Mouse (Mus musculus) midbrain, embryonic 13.5 days (tissue): ENCODE results near the gene Isoc2b. TPM values are rescaled to one million over a fixed set of nuclear protein-coding genes. Genes with fewer than 3 reads are reported as not detected.
"Not testable (repeated sequence)": the region's sequence is repeated elsewhere in the genome, so short reads cannot be mapped to it uniquely, and the experiment has no call there.

Source experiments
- ATAC-seq: fragments of 200-750 bp; cut with Nextera tagmentation; 2 replicates; pipeline ENCODE4 v1.8.0; 2017; ENCODE audit warnings: mild to moderate bottlenecking, moderate TSS enrichment, moderate library complexity
- H3K27ac ChIP-seq: fragments of 300-500 bp; sonication (generic); 2 replicates; pipeline ENCODE4 v1.5.1; 2015; ENCODE audit warnings: inconsistent platforms, mild to moderate bottlenecking, moderate library complexity
- H3K27me3 ChIP-seq: fragments of 300-500 bp; sonication (generic); 2 replicates; pipeline ENCODE4 v1.6.1; 2015; ENCODE audit warnings: mild to moderate bottlenecking, inconsistent platforms
- H3K36me3 ChIP-seq: fragments of 300-500 bp; sonication (generic); 2 replicates; pipeline ENCODE4 v1.6.1; 2015; ENCODE audit warnings: mild to moderate bottlenecking, inconsistent platforms
- H3K4me1 ChIP-seq: fragments of 300-500 bp; sonication (generic); replicated peaks from 2 replicates; pipeline ENCODE4 v1.6.1; 2015; ENCODE audit warnings: inconsistent platforms
- H3K4me2 ChIP-seq: fragments of 300-500 bp; sonication (generic); replicated peaks from 2 replicates; pipeline ENCODE4 v1.6.1; 2015; ENCODE audit warnings: moderate library complexity, mild to moderate bottlenecking, inconsistent platforms
- H3K4me3 ChIP-seq: fragments of 300-500 bp; sonication (generic); replicated peaks from 2 replicates; pipeline ENCODE4 v1.5.1; 2015; ENCODE audit warnings: mild to moderate bottlenecking, inconsistent platforms
- H3K9ac ChIP-seq: fragments of 300-500 bp; sonication (generic); replicated peaks from 2 replicates; pipeline ENCODE4 v1.6.1; 2015; ENCODE audit warnings: mild to moderate bottlenecking, inconsistent platforms
- H3K9me3 ChIP-seq: fragments of 300-500 bp; sonication (generic); 2 replicates; pipeline ENCODE4 v1.6.1; 2016; ENCODE audit warnings: mild to moderate bottlenecking, inconsistent platforms
- WGBS: fragments of 180-500 bp; shearing (Covaris S2); methylation state at CpG from one replicate; pipeline ENCODE4 v1.1.7; 2015; 5-methylcytosine and 5-hydroxymethylcytosine counted together
- polyA plus RNA-seq: library from polyadenylated mRNA; unstranded; fragments of >200 nt; fragmentation: Nextera tagmentation; extraction: Ambion mirVana; gene quantifications from 2 replicates; pipeline ENCODE4 v1.2.1, GENCODE M21; 2015

The Isoc2b gene
- polyA plus RNA-seq, 1 experiment from 2014 or later, result 3.3 TPM

- no peaks in the 10 kb centered on the region for H3K36me3 ChIP-seq
- 5% methylated on average over 19 of the region's 19 CpGs for WGBS
- H3K4me2 ChIP-seq, result peak overlapping the region; percentile 54
- peak overlapping the region; percentile 48; the same call in 1 of the 2 replicates for H3K9ac ChIP-seq
- peak; percentile 57 for ATAC-seq
- H3K27ac ChIP-seq, result no peak overlapping the region
- H3K4me1 ChIP-seq, result peaks cover 19% of the 10 kb centered on the region
- no peaks in the 10 kb centered on the region for H3K27me3 ChIP-seq
- H3K9me3 ChIP-seq, result no peaks in the 10 kb centered on the region
- peak overlapping the region; percentile 30 for H3K4me3 ChIP-seq
Observed at GRCm38 (mm10) chr7:4899649-4900522, 29.8 kb upstream of the Isoc2b start.

DNA sequence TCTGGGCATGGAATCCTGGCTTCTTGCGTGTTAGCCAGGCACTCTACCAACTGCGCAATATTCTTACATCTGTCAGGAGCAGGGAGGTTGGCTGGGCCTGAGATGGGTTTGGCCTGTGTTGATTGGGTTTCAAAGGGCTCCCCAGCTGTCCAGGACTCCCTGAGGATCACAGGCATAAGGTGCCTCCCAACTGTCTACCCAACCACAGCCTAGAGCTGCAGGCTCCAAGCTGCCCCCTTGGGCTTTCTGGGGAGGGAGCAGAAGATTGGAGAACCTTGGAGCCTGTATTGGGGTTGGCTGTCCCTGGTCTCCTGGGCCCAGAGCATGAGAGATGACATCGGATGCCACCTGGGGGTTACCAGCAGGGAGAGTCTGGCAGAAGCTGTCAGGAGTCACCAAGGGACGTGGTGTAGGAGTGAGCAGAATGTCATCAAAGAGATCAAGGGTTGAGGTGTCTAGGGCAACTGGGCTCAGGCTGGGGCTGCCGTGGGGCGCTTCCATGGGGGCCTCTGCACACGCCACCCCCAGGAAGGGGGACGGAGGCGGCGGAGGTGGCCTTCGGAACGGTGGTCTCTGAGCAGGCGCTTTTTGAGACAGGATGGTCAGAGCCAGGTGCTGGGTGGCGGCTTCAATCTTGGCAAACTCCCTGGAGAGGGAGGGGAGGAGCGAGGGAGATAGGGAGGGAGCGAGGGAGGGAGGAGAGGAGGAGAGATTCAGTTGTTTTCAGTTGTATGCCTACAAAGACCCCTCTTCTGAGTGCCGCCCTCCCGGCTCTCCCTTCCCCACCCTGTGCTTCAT, 29.0 kb upstream of the Isoc2b start:
- peak; percentile 62 for ATAC-seq
- no peaks in the 10 kb centered on the region for H3K9me3 ChIP-seq
- peak overlapping the region; percentile 48; the same call in 1 of the 2 replicates for H3K9ac ChIP-seq
- H3K36me3 ChIP-seq, result no peaks in the 10 kb centered on the region
- H3K4me3 ChIP-seq, result peak overlapping the region; percentile 30
- no peaks in the 10 kb centered on the region for H3K27me3 ChIP-seq
- peaks cover 19% of the 10 kb centered on the region for H3K4me1 ChIP-seq
- H3K4me2 ChIP-seq, result peak overlapping the region; percentile 54
- H3K27ac ChIP-seq, result no peak overlapping the region
- WGBS, result 20% methylated on average over 16 of the region's 18 CpGs

GRCm38 (mm10) chr7:4895186-4895585, 25.1 kb upstream of the Isoc2b start:
- no peak for ATAC-seq
- H3K9me3 ChIP-seq, result no peaks in the 10 kb centered on the region
- H3K27me3 ChIP-seq, result no peaks in the 10 kb centered on the region
- H3K9ac ChIP-seq, result no peak overlapping the region
- peaks cover 14% of the 10 kb centered on the region for H3K4me1 ChIP-seq
- H3K36me3 ChIP-seq, result no peaks in the 10 kb centered on the region
- H3K4me2 ChIP-seq, result no peak overlapping the region
- H3K4me3 ChIP-seq, result no peak overlapping the region
- no peak overlapping the region for H3K27ac ChIP-seq
- 69% methylated on average over 11 of the region's 11 CpGs for WGBS

DNA sequence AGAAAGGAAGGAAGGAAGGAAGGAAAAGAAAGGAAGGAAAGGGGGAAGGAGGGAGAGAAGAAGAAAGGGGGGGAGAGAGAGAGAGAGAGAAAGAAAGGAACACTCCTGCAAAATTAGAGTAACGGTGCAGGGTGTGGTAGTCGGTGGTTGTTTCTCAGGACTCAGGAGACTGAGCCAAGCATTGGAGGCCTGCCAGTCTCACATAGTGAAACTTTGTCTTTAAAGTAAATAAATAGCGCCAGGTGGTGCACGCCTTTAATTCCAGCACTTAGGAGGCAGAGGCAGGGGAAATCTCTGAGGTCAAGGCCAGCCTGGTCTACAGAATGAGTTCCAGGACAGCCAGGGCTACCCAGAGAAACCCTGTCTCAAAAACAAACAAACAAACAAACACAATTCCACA, 16.6 kb upstream of the Isoc2b start:
- H3K4me2 ChIP-seq, result no peak overlapping the region
- no peaks in the 10 kb centered on the region for H3K27me3 ChIP-seq
- no peaks in the 10 kb centered on the region for H3K36me3 ChIP-seq

GRCm38 (mm10) chr7:4879036-4879435, 9.0 kb upstream of the Isoc2b start:
- H3K27me3 ChIP-seq, H3K27ac ChIP-seq, H3K9ac ChIP-seq, H3K9me3 ChIP-seq, H3K36me3 ChIP-seq, H3K4me2 ChIP-seq, H3K4me3 ChIP-seq, ATAC-seq: not testable (repeated sequence)
- WGBS, result 88% methylated on average over 1 of the region's 1 CpGs
- peaks cover 15% of the 10 kb centered on the region for H3K4me1 ChIP-seq

More for the DNA sequence above, 16.6 kb upstream of the Isoc2b start:
- Histone ChIP-seq H3K9me3 (no peaks in the 10 kb centered on the region), H3K4me3 (no peak overlapping the region), H3K4me1 (no peaks in the 10 kb centered on the region), H3K9ac (no peak overlapping the region), H3K27ac (no peak overlapping the region)
- ATAC-seq, result no peak
- WGBS, result 93% methylated on average over 4 of the region's 4 CpGs

- Histone ChIP-seq H3K36me3 (no peaks in the 10 kb centered on the region), H3K27ac (no peak overlapping the region), H3K9ac (no peak overlapping the region), H3K4me2 (no peak overlapping the region), H3K27me3 (no peaks in the 10 kb centered on the region), H3K4me3 (no peak overlapping the region), H3K4me1 (peaks cover 15% of the 10 kb centered on the region), H3K9me3 (no peaks in the 10 kb centered on the region)
- no peak for ATAC-seq
Observed at GRCm38 (mm10) chr7:4878186-4878585, 8.1 kb upstream of the Isoc2b start.

GRCm38 (mm10) chr7:4877226-4877625, 7.2 kb upstream of the Isoc2b start:
- peak overlapping the region; percentile 53 for H3K4me3 ChIP-seq
- peaks cover 15% of the 10 kb centered on the region for H3K4me1 ChIP-seq
- H3K27ac ChIP-seq, result no peak overlapping the region
- WGBS, result 13% methylated on average over 11 of the region's 11 CpGs
- H3K9me3 ChIP-seq, result no peaks in the 10 kb centered on the region
- H3K27me3 ChIP-seq, result no peaks in the 10 kb centered on the region
- peak overlapping the region; percentile 81 for H3K4me2 ChIP-seq
- H3K36me3 ChIP-seq, result no peaks in the 10 kb centered on the region
- H3K9ac ChIP-seq, result peak overlapping the region; percentile 63
- no peak; the same call in 1 of the 2 replicates for ATAC-seq

DNA sequence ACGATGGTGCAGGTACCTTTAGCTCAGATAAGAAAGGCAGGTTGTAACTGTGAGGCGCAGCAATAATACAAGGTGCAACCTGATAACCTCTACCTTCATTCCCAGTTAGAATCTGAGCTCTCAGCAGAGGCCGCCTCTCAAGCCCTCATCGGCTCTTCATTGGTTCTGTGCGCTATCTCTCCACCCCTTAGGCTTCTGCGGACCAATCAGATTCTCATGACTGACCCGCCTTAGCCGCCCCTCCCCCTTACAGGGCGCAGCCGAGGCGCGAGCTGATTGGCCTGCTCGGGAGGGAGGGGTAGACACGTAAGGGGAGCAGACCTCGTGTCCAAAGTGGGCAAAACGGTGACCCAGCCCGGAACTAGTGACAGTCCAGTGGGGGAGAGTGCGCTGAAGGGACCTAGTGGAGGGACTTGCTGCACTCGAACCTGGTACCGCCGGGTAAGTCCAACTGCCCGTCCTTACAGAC, 6.7 kb upstream of the Isoc2b start, which contains the start of gene Isoc2a:
Gene Isoc2a (plus strand): TSS at position 401 of the 469 bp plus-strand sequence.
- H3K27me3 ChIP-seq, result no peaks in the 10 kb centered on the region
- peak within 1 kb of the TSS; percentile 53 for H3K4me3 ChIP-seq
- peak; percentile 99 for ATAC-seq
- peak within 1 kb of the TSS; percentile 81 for H3K4me2 ChIP-seq
- under 1% methylated on average over 22 of the region's 22 CpGs for WGBS
- H3K36me3 ChIP-seq, result no peaks in the 10 kb centered on the region
- H3K4me1 ChIP-seq, result peaks cover 15% of the 10 kb centered on the region
- no peaks in the 10 kb centered on the region for H3K9me3 ChIP-seq
- peak within 1 kb of the TSS; percentile 63 for H3K9ac ChIP-seq
- no peak within 1 kb of the TSS; the same call in 1 of the 2 replicates for H3K27ac ChIP-seq

DNA sequence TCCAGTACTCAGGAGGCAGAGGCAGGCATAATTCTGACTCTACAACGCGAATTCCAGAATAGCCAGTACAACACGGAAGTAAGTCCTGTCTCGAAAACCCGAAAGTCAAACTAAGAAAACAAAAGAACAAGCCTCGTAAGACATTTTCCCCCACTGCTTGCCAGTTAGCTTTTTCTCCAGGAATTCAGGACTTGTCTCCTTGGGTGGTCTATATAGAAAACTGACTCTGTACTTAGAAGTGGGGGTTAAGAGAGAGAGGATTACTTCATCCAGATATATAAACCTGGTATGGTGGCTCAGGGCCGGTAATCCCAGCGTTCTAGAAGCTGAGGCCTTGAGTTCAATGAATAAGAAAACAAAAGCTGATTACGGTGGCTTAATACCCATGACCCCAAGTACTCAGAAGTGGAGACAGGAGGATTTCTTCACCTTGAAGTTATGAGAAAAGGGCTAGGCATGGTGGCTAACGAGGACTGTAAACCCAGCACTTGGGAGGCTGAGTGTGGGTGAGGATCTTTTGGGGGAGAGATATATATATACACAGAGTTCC, 3.4 kb downstream of the Isoc2b start:
- Histone ChIP-seq H3K36me3 (no peaks in the 10 kb centered on the region), H3K9ac (peak overlapping the region; percentile 69), H3K9me3 (no peaks in the 10 kb centered on the region), H3K4me3 (peak overlapping the region; percentile 58), H3K4me2 (peak overlapping the region; percentile 64), H3K27ac (peak overlapping the region; percentile 76), H3K27me3 (no peaks in the 10 kb centered on the region), H3K4me1 (peaks cover 13% of the 10 kb centered on the region)
- no peak for ATAC-seq
- WGBS, result 29% methylated on average over 10 of the region's 10 CpGs

DNA sequence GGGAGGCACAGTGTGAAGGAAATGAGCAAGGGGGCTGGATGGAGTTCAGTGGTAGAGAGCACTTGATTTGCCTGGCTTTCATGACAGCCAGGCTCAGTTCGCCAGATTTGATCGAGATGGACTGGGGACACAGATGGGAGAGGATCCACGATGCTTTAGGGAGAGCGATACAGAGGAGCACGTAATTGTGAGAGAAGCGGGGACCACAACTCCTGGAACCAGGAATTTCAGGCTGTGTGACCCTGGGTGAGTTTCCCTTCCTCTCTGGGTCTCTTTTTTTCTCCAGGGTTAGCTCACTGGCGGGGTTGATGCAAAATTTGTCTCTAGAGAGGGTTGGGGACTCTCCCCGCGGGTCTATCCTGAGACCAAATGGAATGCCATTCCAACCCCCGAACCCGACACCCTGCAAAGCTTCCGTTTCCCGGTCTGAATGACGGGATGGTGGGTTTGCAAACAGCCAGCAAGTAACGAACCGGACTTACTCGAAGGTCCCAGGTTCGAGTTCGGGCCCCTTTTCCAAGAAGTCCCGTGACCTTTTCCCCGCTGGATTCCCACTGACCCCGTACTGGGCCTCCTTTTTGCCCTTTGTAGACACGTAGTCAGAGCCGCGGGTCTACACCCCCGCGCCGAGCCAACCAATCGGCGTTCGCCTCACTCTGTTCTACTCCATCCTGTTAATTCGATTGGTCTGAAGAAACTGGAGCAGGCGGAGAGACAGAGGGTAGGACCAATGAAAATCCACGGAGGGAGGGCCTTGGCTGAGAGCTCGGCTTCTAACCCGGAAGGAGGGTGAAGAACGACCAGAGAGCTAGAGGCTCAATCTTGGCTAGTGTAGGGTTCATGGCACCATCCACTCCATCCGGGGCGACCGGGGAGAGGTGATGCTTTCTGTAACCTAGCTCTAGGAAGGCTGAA, 4.2 kb downstream of the Isoc2b start:
- H3K4me3 ChIP-seq, result peak overlapping the region; percentile 58
- H3K27me3 ChIP-seq, result no peaks in the 10 kb centered on the region
- peak overlapping the region; percentile 64 for H3K4me2 ChIP-seq
- peaks cover 13% of the 10 kb centered on the region for H3K4me1 ChIP-seq
- 4% methylated on average over 40 of the region's 40 CpGs for WGBS
- H3K27ac ChIP-seq, result peak overlapping the region; percentile 76
- ATAC-seq, result peak; percentile 100
- peak overlapping the region; percentile 69 for H3K9ac ChIP-seq
- H3K36me3 ChIP-seq, result no peaks in the 10 kb centered on the region
- H3K9me3 ChIP-seq, result no peaks in the 10 kb centered on the region

DNA sequence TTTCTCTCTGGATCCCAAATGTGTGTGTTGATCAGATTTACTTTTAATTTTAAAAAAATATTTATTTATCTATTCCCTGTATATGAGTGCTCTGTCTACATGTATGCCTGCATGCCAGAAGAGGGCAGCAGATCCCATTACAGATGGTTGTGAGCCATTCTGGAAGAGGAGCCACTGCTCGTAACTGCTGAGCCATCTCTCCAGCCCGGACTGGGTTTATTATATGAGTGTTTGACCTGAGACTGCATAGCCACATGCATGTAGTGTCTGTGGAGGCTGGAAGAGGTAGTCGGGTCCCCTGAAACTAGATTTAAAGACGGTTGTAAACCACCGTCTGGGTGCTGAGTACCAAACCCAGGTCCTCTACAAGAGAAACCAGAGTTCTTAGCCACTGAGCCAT, 5.0 kb downstream of the Isoc2b start:
- peaks cover 13% of the 10 kb centered on the region for H3K4me1 ChIP-seq
- 0 out of 2 replicates have a peak, but pooled peaks have one; percentile 28 for ATAC-seq

More for the DNA sequence above, 5.0 kb downstream of the Isoc2b start:
- Histone ChIP-seq H3K9ac (peak overlapping the region; percentile 64; the same call in 1 of the 2 replicates), H3K4me3 (peak overlapping the region; percentile 58), H3K27ac (0 out of 2 replicates have a peak overlapping the region, but pooled peaks have one; percentile 68), H3K9me3 (no peaks in the 10 kb centered on the region), H3K4me2 (peak overlapping the region; percentile 64), H3K27me3 (no peaks in the 10 kb centered on the region), H3K36me3 (no peaks in the 10 kb centered on the region)
- WGBS, result 69% methylated on average over 5 of the region's 5 CpGs
